Mouse (Mus musculus): ENCODE results near the gene Trpc4ap. TPM values are rescaled to one million over a fixed set of nuclear protein-coding genes. Genes with fewer than 3 reads are reported as not detected.
"Not testable (repeated sequence)": the region's sequence is repeated elsewhere in the genome, so short reads cannot be mapped to it uniquely, and the experiment has no call there.

The Trpc4ap gene
- total RNA-seq, 1 experiment = 50.0 TPM

GRCm38 (mm10) chr2:155613326-155613755 lies 78.8 kb downstream of the Trpc4ap start:
- no peaks in the 10 kb centered on the region for H3K36me3 ChIP-seq (ENCODE audit: control insufficient read depth, insufficient read depth, low read length, poor library complexity, severe bottlenecking)
- in situ Hi-C loops (cut with MboI; ENCODE audit: low sequenced_read_pairs in 2 of 2, unreplicated experiment in 2 of 2) = loop anchor here in 1 of 2 experiments (10.0 kb wide), 1 partner anchor 99 kb away; the partner anchor contains the start of genes Acss2 and Ggt7
- peak; percentile 90 for DNase-seq (ENCODE audit: low read depth, low spot score)
- TF ChIP-seq CHD2 (IDR thresholded peaks at IDR 0.05; ENCODE audit: low read depth, low read length) (no peak), MAFK (IDR thresholded peaks at IDR 0.05; ENCODE audit: insufficient read depth, low read depth, low read length) (no peak), ZC3H11A (IDR thresholded peaks at IDR 0.05; ENCODE audit: borderline replicate concordance, low read depth, low read length) (no peak), ZNF384 (IDR thresholded peaks at IDR 0.05; ENCODE audit: low read depth, low read length) (no peak), HCFC1 (IDR thresholded peaks at IDR 0.05; ENCODE audit: borderline replicate concordance, insufficient read depth, low read length) (no peak)
- peak overlapping the region; percentile 71 to 73 for H3K4me3 ChIP-seq (ENCODE audit: insufficient read depth in 1 of 2, low read depth in 1 of 2, low read length in 2 of 2, poor library complexity in 1 of 2, severe bottlenecking in 1 of 2)
- H3K4me1 ChIP-seq (ENCODE audit: control insufficient read depth in 2 of 2, insufficient read depth in 2 of 2, low read length in 2 of 2, poor library complexity in 1 of 2) = peaks cover 5 to 32% of the 10 kb centered on the region in 2 experiments; a peak in 3 of 4 replicates
- H3K27ac ChIP-seq (ENCODE audit: insufficient read depth, low read depth, low read length, poor library complexity, severe bottlenecking) = no peak overlapping the region
- H3K9ac ChIP-seq (ENCODE audit: insufficient read depth, low read depth, low read length, poor library complexity, severe bottlenecking) = peak overlapping the region; percentile 38
- no peaks in the 10 kb centered on the region for H3K9me3 ChIP-seq (ENCODE audit: control insufficient read depth, insufficient read depth, low read depth, low read length)

- Histone ChIP-seq H3K4me3 (ENCODE audit: insufficient read depth in 1 of 2, low read depth in 1 of 2, low read length in 2 of 2, poor library complexity in 1 of 2, severe bottlenecking in 1 of 2) (no peak overlapping the region), H3K4me1 (ENCODE audit: control insufficient read depth in 2 of 2, insufficient read depth in 2 of 2, low read length in 2 of 2, poor library complexity in 1 of 2) (peaks cover 2 to 32% of the 10 kb centered on the region in 2 experiments; a peak in 3 of 4 replicates), H3K36me3 (ENCODE audit: control insufficient read depth, insufficient read depth, low read length, poor library complexity, severe bottlenecking) (no peaks in the 10 kb centered on the region), H3K27ac (ENCODE audit: insufficient read depth, low read depth, low read length, poor library complexity, severe bottlenecking) (no peak overlapping the region), H3K9me3 (ENCODE audit: control insufficient read depth, insufficient read depth, low read depth, low read length) (no peaks in the 10 kb centered on the region), H3K9ac (ENCODE audit: insufficient read depth, low read depth, low read length, poor library complexity, severe bottlenecking) (no peak overlapping the region)
- in situ Hi-C loops (cut with MboI; ENCODE audit: low sequenced_read_pairs in 2 of 2, unreplicated experiment in 2 of 2) = loop anchor here in 1 of 2 experiments (10.0 kb wide), 1 partner anchor 97 kb away; the partner anchor contains the start of genes Acss2 and Ggt7
- DNase-seq (ENCODE audit: low read depth, low spot score) = no peak
- TF ChIP-seq ZC3H11A (IDR thresholded peaks at IDR 0.05; ENCODE audit: borderline replicate concordance, low read depth, low read length) (no peak), MAFK (IDR thresholded peaks at IDR 0.05; ENCODE audit: insufficient read depth, low read depth, low read length) (no peak), HCFC1 (IDR thresholded peaks at IDR 0.05; ENCODE audit: borderline replicate concordance, insufficient read depth, low read length) (no peak), ZNF384 (IDR thresholded peaks at IDR 0.05; ENCODE audit: low read depth, low read length) (no peak), CHD2 (IDR thresholded peaks at IDR 0.05; ENCODE audit: low read depth, low read length) (no peak)
Observed at GRCm38 (mm10) chr2:155611834-155612550, 80.2 kb downstream of the Trpc4ap start.

- Histone ChIP-seq H3K9ac (ENCODE audit: insufficient read depth, low read depth, low read length, poor library complexity, severe bottlenecking) (no peak within 1 kb of the TSS), H3K36me3 (ENCODE audit: control insufficient read depth, insufficient read depth, low read length, poor library complexity, severe bottlenecking) (no peaks in the 10 kb centered on the region), H3K4me3 (ENCODE audit: insufficient read depth in 1 of 2, low read depth in 1 of 2, low read length in 2 of 2, poor library complexity in 1 of 2, severe bottlenecking in 1 of 2) (no peak within 1 kb of the TSS), H3K27ac (ENCODE audit: insufficient read depth, low read depth, low read length, poor library complexity, severe bottlenecking) (no peak within 1 kb of the TSS), H3K9me3 (ENCODE audit: control insufficient read depth, insufficient read depth, low read depth, low read length) (no peaks in the 10 kb centered on the region), H3K4me1 (ENCODE audit: control insufficient read depth in 2 of 2, insufficient read depth in 2 of 2, low read length in 2 of 2, poor library complexity in 1 of 2) (peaks cover 0 to 32% of the 10 kb centered on the region in 2 experiments; a peak in 3 of 4 replicates)
- DNase-seq (ENCODE audit: low read depth, low spot score) = no peak
- no peak for TF ChIP-seq CHD2 (IDR thresholded peaks at IDR 0.05; ENCODE audit: low read depth, low read length)
- no peak for TF ChIP-seq ZNF384 (IDR thresholded peaks at IDR 0.05; ENCODE audit: low read depth, low read length)
- TF ChIP-seq HCFC1 (IDR thresholded peaks at IDR 0.05; ENCODE audit: borderline replicate concordance, insufficient read depth, low read length) = no peak
- TF ChIP-seq ZC3H11A (IDR thresholded peaks at IDR 0.05; ENCODE audit: borderline replicate concordance, low read depth, low read length) = no peak
- no peak for TF ChIP-seq MAFK (IDR thresholded peaks at IDR 0.05; ENCODE audit: insufficient read depth, low read depth, low read length)
- in situ Hi-C loops (cut with MboI; ENCODE audit: low sequenced_read_pairs in 2 of 2, unreplicated experiment in 2 of 2) = loop anchor here in 1 of 2 experiments (10.0 kb wide), 1 partner anchor 96 kb away; the partner anchor contains the start of genes Acss2 and Ggt7
Observed at GRCm38 (mm10) chr2:155610978-155611377, 81.2 kb downstream of the Trpc4ap start, which contains the start of gene Myh7b. Gene Myh7b (plus strand): TSS chr2:155611212.

- Histone ChIP-seq H3K4me1 (ENCODE audit: control insufficient read depth in 2 of 2, insufficient read depth in 2 of 2, low read length in 2 of 2, poor library complexity in 1 of 2) (peaks cover 0 to 8% of the 10 kb centered on the region in 2 experiments; a peak in 2 of 4 replicates), H3K9me3 (ENCODE audit: control insufficient read depth, insufficient read depth, low read depth, low read length) (no peaks in the 10 kb centered on the region), H3K36me3 (ENCODE audit: control insufficient read depth, insufficient read depth, low read length, poor library complexity, severe bottlenecking) (no peaks in the 10 kb centered on the region), H3K27ac (ENCODE audit: insufficient read depth, low read depth, low read length, poor library complexity, severe bottlenecking) (no peak overlapping the region), H3K9ac (ENCODE audit: insufficient read depth, low read depth, low read length, poor library complexity, severe bottlenecking) (no peak overlapping the region), H3K4me3 (ENCODE audit: insufficient read depth in 1 of 2, low read depth in 1 of 2, low read length in 2 of 2, poor library complexity in 1 of 2, severe bottlenecking in 1 of 2) (no peak overlapping the region)
- TF ChIP-seq HCFC1 (IDR thresholded peaks at IDR 0.05; ENCODE audit: borderline replicate concordance, insufficient read depth, low read length) (no peak), ZNF384 (IDR thresholded peaks at IDR 0.05; ENCODE audit: low read depth, low read length) (no peak), MAFK (IDR thresholded peaks at IDR 0.05; ENCODE audit: insufficient read depth, low read depth, low read length) (no peak), ZC3H11A (IDR thresholded peaks at IDR 0.05; ENCODE audit: borderline replicate concordance, low read depth, low read length) (no peak), CHD2 (IDR thresholded peaks at IDR 0.05; ENCODE audit: low read depth, low read length) (no peak)
- in situ Hi-C loops (cut with MboI; ENCODE audit: low sequenced_read_pairs in 2 of 2, unreplicated experiment in 2 of 2) = no loop called here
- DNase-seq (ENCODE audit: low read depth, low spot score) = no peak
Observed at GRCm38 (mm10) chr2:155606360-155606759, 85.8 kb downstream of the Trpc4ap start.

GRCm38 (mm10) chr2:155605236-155605589 lies 87.0 kb downstream of the Trpc4ap start:
- H3K27ac ChIP-seq (ENCODE audit: insufficient read depth, low read depth, low read length, poor library complexity, severe bottlenecking); H3K9me3 ChIP-seq (ENCODE audit: control insufficient read depth, insufficient read depth, low read depth, low read length); DNase-seq (ENCODE audit: low read depth, low spot score); H3K4me3 ChIP-seq (ENCODE audit: insufficient read depth in 1 of 2, low read depth in 1 of 2, low read length in 2 of 2, poor library complexity in 1 of 2, severe bottlenecking in 1 of 2); H3K36me3 ChIP-seq (ENCODE audit: control insufficient read depth, insufficient read depth, low read length, poor library complexity, severe bottlenecking); H3K4me1 ChIP-seq (ENCODE audit: control insufficient read depth in 2 of 2, insufficient read depth in 2 of 2, low read length in 2 of 2, poor library complexity in 1 of 2); H3K9ac ChIP-seq (ENCODE audit: insufficient read depth, low read depth, low read length, poor library complexity, severe bottlenecking); in situ Hi-C loops (cut with MboI; ENCODE audit: low sequenced_read_pairs in 2 of 2, unreplicated experiment in 2 of 2): not testable (repeated sequence)
